Mouse (Mus musculus): ENCODE results near the gene Golm1. TPM values are rescaled to one million over a fixed set of nuclear protein-coding genes. Genes with fewer than 3 reads are reported as not detected.

The Golm1 gene
- polyA plus RNA-seq, 1 experiment from 2014 or later = 31.0 TPM

DNA sequence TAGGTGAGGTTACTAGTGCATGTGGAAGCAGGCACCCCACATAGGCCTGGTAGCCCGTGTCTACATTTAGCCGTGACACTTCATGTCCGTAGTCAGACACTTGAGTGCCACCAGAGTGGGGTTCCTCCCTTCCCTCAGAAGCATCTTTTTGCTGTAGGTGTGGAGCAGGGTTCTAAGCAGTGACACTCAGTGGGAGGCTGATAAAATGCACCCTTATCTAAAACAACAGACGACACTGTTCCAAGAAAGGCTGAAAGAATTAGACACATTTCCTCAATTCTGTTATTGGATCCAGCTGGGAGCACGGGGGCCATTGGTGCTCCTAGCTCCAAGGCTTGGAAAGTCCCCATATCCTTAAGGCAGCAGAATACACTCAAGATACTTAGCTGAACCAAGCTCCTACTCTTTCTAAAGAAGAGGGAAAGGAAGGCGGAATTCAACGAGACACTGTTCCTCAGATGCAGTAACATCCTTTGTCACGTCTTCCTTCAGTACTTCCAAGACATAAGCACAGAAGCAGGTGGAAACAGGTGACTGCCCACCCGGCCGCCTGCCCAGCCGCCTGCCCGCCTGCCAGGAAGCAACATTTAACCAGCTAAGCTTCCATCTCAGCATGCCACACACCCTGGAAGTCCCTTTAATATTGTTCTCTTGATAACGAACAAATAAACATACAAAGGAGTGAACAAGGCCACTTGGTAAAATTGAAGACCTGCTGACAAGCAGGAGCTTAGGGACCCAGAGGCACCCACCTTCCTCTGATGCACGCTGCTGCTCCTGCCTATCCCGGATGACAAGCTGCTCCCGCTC is 36.0 kb downstream of the Golm1 start:
- H3K4me2 ChIP-seq = no peak overlapping the region
- H3K27me3 ChIP-seq (replicated peaks) = no peaks in the 10 kb centered on the region
- ATAC-seq (replicated peaks) = no peak
- WGBS = 92% methylated on average over 16 of the region's 16 CpGs
- no peak overlapping the region for H3K9ac ChIP-seq
- no peaks in the 10 kb centered on the region for H3K4me1 ChIP-seq
- H3K27ac ChIP-seq = no peak overlapping the region
- no peak overlapping the region for H3K4me3 ChIP-seq
- H3K36me3 ChIP-seq (replicated peaks) = peaks cover 20% of the 10 kb centered on the region; the same call in 1 of the 2 replicates
- H3K9me3 ChIP-seq = no peaks in the 10 kb centered on the region

DNA sequence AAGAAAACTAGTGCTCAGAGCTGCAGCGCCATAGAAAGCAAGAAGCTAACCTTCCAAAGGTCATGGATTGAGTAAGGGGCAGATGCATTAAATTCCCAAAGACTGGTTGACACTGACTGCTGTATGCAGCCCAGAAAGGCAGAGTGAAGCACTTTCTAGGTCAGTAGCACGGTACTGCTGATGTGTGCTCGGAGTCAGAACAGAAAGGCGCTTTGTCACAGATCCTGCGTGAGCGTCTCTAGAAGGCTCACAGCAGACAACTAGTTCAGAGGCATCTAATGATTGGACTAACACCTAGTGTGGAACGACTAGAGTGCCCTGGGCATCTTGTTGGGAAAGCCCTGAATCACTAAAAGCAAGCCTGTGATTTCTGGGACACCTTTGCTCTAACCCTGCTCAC is 37.8 kb downstream of the Golm1 start:
- Histone ChIP-seq H3K4me3 (no peak overlapping the region), H3K27me3 (replicated peaks) (no peaks in the 10 kb centered on the region), H3K4me1 (no peaks in the 10 kb centered on the region), H3K9ac (no peak overlapping the region), H3K27ac (no peak overlapping the region), H3K4me2 (no peak overlapping the region), H3K9me3 (no peaks in the 10 kb centered on the region), H3K36me3 (replicated peaks) (peaks cover 35% of the 10 kb centered on the region)
- no peak for ATAC-seq (replicated peaks)
- 90% methylated on average over 7 of the region's 7 CpGs for WGBS

DNA sequence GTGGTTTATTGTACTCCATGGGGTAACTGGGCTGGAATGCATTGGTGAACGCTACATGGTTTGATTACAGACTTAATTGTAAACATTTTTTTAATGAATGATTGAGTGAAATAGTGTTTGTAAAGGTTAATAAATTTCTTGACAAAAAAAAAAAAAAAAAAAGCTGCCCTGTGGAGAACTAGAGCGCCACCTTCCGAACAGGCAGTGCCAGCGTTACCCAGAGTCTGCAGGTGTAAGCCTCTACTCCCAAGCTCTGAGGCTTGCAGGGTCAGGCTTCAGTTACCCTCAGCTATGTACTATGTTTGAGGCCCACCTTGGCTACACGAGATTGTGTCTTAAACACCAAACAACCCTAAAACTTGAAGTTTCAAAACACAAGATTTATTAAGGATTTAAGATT is 41.0 kb downstream of the Golm1 start:
- H3K4me2 ChIP-seq = no peak overlapping the region
- H3K27me3 ChIP-seq (replicated peaks) = no peaks in the 10 kb centered on the region
- 82% methylated on average over 5 of the region's 5 CpGs for WGBS
- H3K4me1 ChIP-seq = no peaks in the 10 kb centered on the region
- peaks cover 64% of the 10 kb centered on the region for H3K36me3 ChIP-seq (replicated peaks)
- no peak overlapping the region for H3K27ac ChIP-seq
- no peak overlapping the region for H3K4me3 ChIP-seq
- H3K9ac ChIP-seq = no peak overlapping the region
- no peaks in the 10 kb centered on the region for H3K9me3 ChIP-seq
- ATAC-seq (replicated peaks) = no peak

DNA sequence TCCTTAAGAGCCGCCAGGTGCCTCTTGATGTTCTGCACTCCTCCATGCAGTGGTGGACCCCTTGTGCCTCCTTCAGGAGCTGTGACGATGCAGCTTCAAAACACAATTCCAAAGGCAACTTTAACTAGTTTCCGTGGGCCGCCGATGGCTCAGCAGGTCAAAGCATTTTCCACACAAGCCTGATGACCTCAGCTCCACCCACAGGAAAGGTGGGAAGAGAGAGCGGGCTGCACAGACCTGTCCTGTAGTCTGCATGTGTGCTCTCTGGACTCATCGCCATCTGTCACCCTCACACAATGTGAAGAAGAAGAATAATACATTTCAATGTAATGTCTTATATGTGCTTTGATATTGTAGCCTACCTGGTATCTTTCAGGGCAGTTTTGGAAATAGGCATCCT is 48.9 kb downstream of the Golm1 start:
- H3K36me3 ChIP-seq (replicated peaks) = peaks cover 66% of the 10 kb centered on the region
- H3K4me1 ChIP-seq = no peaks in the 10 kb centered on the region
- no peak overlapping the region for H3K27ac ChIP-seq
- WGBS = 91% methylated on average over 7 of the region's 7 CpGs
- no peaks in the 10 kb centered on the region for H3K27me3 ChIP-seq (replicated peaks)
- no peak overlapping the region for H3K9ac ChIP-seq
- no peak overlapping the region for H3K4me2 ChIP-seq
- H3K4me3 ChIP-seq = no peak overlapping the region
- ATAC-seq (replicated peaks) = no peak
- H3K9me3 ChIP-seq = no peaks in the 10 kb centered on the region

GRCm38 (mm10) chr13:59624903-59625302 is 50.7 kb downstream of the Golm1 start:
- H3K27ac ChIP-seq = no peak overlapping the region
- ATAC-seq (replicated peaks) = no peak
- H3K9me3 ChIP-seq = no peaks in the 10 kb centered on the region
- H3K36me3 ChIP-seq (replicated peaks) = peaks cover 59% of the 10 kb centered on the region
- H3K4me1 ChIP-seq = no peaks in the 10 kb centered on the region
- H3K4me2 ChIP-seq = no peak overlapping the region
- WGBS = 89% methylated on average over 5 of the region's 5 CpGs
- H3K4me3 ChIP-seq = no peak overlapping the region
- H3K9ac ChIP-seq = no peak overlapping the region
- H3K27me3 ChIP-seq (replicated peaks) = no peaks in the 10 kb centered on the region

DNA sequence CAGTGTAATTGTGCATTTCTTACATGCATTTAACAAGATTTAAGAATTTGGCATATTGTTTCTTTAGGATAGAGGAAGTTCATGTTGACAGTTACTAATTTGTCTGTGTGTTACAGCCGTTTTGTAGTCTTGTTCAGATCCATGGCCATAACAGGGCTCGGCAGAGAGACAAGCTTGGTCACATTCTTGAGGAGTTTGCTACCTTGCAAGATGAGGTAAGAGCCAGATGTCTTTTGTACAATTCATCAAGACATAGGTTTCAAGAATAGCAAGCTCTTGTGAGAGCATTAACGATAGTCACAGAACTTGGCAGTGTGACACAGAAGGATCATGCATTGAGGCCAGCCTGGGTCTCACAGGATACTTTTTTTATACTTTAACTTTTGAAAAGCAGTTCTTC is 51.2 kb downstream of the Golm1 start:
- peaks cover 55% of the 10 kb centered on the region for H3K36me3 ChIP-seq (replicated peaks)
- H3K4me1 ChIP-seq = no peaks in the 10 kb centered on the region
- no peak overlapping the region for H3K27ac ChIP-seq
- no peaks in the 10 kb centered on the region for H3K27me3 ChIP-seq (replicated peaks)
- WGBS = 94% methylated on average over 3 of the region's 3 CpGs
- no peak overlapping the region for H3K4me2 ChIP-seq
- no peak overlapping the region for H3K4me3 ChIP-seq
- no peak for ATAC-seq (replicated peaks)
- no peaks in the 10 kb centered on the region for H3K9me3 ChIP-seq
- H3K9ac ChIP-seq = no peak overlapping the region

GRCm38 (mm10) chr13:59621643-59622489 is 53.7 kb downstream of the Golm1 start:
- 92% methylated on average over 7 of the region's 7 CpGs for WGBS
- Histone ChIP-seq H3K4me2 (no peak overlapping the region), H3K4me1 (no peaks in the 10 kb centered on the region), H3K36me3 (replicated peaks) (peaks cover 60% of the 10 kb centered on the region), H3K27ac (no peak overlapping the region), H3K9me3 (no peaks in the 10 kb centered on the region), H3K27me3 (replicated peaks) (no peaks in the 10 kb centered on the region), H3K4me3 (no peak overlapping the region), H3K9ac (no peak overlapping the region)
- ATAC-seq (replicated peaks) = no peak

DNA sequence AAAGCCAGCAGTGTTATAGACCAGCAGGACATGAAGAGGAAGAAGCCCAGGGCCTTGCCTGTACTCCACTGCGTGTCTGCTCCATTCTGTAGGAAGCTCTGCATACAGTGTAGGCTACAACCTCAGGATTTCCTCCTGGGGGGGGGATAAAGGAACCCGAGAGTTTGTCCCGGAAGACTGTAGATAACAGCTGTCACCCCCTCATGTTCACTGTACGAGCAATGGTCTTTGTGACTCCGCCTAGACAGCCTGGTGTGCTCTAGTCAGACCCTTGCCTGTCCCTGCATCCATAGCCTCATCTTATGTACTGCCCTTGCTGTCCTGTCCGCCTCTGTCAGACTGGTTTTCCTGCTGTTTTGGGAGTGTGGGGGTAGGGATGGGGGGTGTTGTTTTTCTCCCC is 57.1 kb downstream of the Golm1 start:
- 94% methylated on average over 6 of the region's 6 CpGs for WGBS
- Histone ChIP-seq H3K36me3 (replicated peaks) (peaks cover 46% of the 10 kb centered on the region), H3K9me3 (no peaks in the 10 kb centered on the region), H3K4me3 (no peak overlapping the region), H3K27ac (no peak overlapping the region), H3K9ac (no peak overlapping the region), H3K4me2 (no peak overlapping the region), H3K4me1 (no peaks in the 10 kb centered on the region), H3K27me3 (replicated peaks) (no peaks in the 10 kb centered on the region)
- no peak for ATAC-seq (replicated peaks)

- Histone ChIP-seq H3K4me3 (no peak overlapping the region), H3K27ac (no peak overlapping the region), H3K4me2 (no peak overlapping the region), H3K9me3 (no peaks in the 10 kb centered on the region), H3K9ac (no peak overlapping the region), H3K27me3 (replicated peaks) (no peaks in the 10 kb centered on the region), H3K36me3 (replicated peaks) (peaks cover 33% of the 10 kb centered on the region), H3K4me1 (no peaks in the 10 kb centered on the region)
- ATAC-seq (replicated peaks) = no peak
- 94% methylated on average over 4 of the region's 4 CpGs for WGBS
Measured at GRCm38 (mm10) chr13:59615554-59615953, 60.1 kb downstream of the Golm1 start.

GRCm38 (mm10) chr13:59615152-59615551 is 60.5 kb downstream of the Golm1 start:
- Histone ChIP-seq H3K27ac (no peak overlapping the region), H3K4me2 (no peak overlapping the region), H3K27me3 (replicated peaks) (no peaks in the 10 kb centered on the region), H3K9me3 (no peaks in the 10 kb centered on the region), H3K9ac (no peak overlapping the region), H3K4me1 (no peaks in the 10 kb centered on the region), H3K4me3 (no peak overlapping the region), H3K36me3 (replicated peaks) (peaks cover 37% of the 10 kb centered on the region)
- ATAC-seq (replicated peaks) = no peak
- WGBS = 93% methylated on average over 4 of the region's 4 CpGs

DNA sequence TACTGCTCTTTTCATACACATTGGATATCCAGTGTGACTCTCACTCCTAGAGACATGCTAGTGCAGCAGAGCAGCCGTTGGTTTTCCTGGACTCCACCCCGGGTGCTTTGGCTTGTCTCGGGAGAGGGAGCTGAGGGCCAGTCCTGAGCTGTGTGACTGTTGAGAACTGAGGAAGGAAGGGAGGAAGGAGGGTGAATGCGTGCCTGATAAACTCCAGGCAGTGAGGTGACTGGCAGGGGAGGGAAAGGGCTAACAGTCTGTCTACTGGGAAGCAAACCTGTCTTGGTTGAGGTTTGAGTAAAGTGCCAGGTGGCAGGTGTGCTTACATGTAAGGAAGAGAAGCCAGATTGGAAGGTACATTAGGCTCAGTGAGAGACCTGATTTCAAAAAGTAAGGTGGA is 61.7 kb downstream of the Golm1 start:
- Histone ChIP-seq H3K36me3 (replicated peaks) (peaks cover 44% of the 10 kb centered on the region), H3K9ac (no peak overlapping the region), H3K27me3 (replicated peaks) (no peaks in the 10 kb centered on the region), H3K4me1 (no peaks in the 10 kb centered on the region), H3K4me2 (no peak overlapping the region), H3K9me3 (no peaks in the 10 kb centered on the region), H3K4me3 (no peak overlapping the region), H3K27ac (no peak overlapping the region)
- 92% methylated on average over 4 of the region's 4 CpGs for WGBS
- ATAC-seq (replicated peaks) = no peak

DNA sequence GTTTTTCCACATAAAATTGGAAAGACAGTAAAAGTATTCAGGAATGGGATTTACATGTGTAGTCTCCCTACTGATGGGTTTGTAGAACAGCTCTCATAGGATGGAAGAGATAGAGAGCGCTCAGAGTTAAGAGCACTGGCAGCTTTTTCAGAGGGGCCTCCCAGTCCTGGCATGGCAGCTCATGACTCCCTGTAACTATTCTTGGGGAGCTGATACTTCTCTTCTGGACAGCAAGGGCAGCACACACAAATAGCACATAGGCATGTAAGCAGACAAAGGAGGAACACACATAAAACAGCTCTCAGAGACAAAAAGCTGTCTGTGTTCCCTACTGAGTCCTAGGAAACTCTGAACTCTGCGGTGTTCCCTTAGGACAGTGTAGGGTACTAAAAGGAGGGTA is 65.2 kb downstream of the Golm1 start:
- H3K27ac ChIP-seq = no peak overlapping the region
- H3K36me3 ChIP-seq (replicated peaks) = peaks cover 44% of the 10 kb centered on the region
- H3K4me1 ChIP-seq = no peaks in the 10 kb centered on the region
- no peak overlapping the region for H3K9ac ChIP-seq
- WGBS = 100% methylated on average over 2 of the region's 2 CpGs
- no peak overlapping the region for H3K4me3 ChIP-seq
- no peaks in the 10 kb centered on the region for H3K27me3 ChIP-seq (replicated peaks)
- H3K9me3 ChIP-seq = no peaks in the 10 kb centered on the region
- ATAC-seq (replicated peaks) = no peak
- H3K4me2 ChIP-seq = no peak overlapping the region
